Mouse (Mus musculus) gastrocnemius, adult 18-20 months (tissue): ENCODE results near the gene Vmn1r3. TPM values are rescaled to one million over a fixed set of nuclear protein-coding genes. Genes with fewer than 3 reads are reported as not detected.
A peak's percentile ranks its signal among the peaks of the same experiment; 100 is the strongest.
"Not testable (repeated sequence)": the region's sequence is repeated elsewhere in the genome, so short reads cannot be mapped to it uniquely, and the experiment has no call there.

Source experiments
- DNase-seq: peaks from one replicate; pipeline ENCODE4 v3.0.0; 2021; ENCODE audit warnings: low spot score
- long read RNA-seq, 2 experiments: library from polyadenylated mRNA; stranded (forward); transcript quantifications; one replicate each; pipeline ENCODE4 v2.0.0; 2021
- total RNA-seq, 2 experiments: library from RNA; stranded (reverse); gene quantifications; 2 replicates each; pipeline ENCODE4 v1.2.3; 2021

Gene Vmn1r3
- not detected for total RNA-seq
- long read RNA-seq, experiment 1: 0 reads
- long read RNA-seq, experiment 2: 0 reads

DNA sequence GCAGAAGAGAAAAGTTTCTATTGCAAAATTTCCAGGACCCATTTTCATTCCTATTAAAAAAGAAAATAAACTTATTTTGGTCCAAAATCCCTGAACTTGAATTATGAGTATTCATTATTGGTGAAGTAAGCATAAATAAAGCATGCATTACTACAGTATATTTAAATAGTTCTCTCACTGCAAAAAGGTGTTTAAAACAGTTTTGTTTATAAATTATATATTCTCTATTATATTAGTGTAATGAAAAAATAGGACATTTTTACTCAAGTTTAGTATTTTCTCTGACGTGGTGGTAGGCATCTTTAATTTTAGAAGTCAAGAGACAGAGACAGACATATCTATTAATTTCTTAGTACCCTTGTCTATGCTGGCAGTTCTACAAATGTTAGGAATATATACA, at the start of gene Vmn1r3:
Vmn1r3 (minus strand) TSS at position 101 of the 400 bp plus-strand sequence.
- not testable (repeated sequence) for DNase-seq

DNA sequence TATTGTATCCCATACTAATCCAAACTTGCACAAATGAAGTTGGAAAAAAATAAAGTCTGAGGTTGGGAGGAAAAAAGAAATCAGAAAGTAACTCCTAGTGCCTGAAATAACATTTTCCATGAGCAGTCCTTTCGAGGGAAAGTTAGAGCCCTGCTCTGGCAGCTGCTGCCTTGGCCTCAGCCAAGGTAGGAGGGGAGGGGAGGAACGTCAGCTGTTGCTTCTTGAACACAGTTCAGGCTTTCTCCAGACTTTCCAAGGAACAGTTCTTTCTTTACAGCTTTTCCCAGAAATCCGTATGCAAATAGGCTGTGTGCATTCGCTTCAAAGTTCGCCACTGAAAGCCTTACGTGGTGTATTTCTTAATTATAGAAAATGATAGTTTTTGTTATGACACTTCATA, 46.9 kb upstream of the Vmn1r3 start:
- DNase-seq: peak; percentile 75

DNA sequence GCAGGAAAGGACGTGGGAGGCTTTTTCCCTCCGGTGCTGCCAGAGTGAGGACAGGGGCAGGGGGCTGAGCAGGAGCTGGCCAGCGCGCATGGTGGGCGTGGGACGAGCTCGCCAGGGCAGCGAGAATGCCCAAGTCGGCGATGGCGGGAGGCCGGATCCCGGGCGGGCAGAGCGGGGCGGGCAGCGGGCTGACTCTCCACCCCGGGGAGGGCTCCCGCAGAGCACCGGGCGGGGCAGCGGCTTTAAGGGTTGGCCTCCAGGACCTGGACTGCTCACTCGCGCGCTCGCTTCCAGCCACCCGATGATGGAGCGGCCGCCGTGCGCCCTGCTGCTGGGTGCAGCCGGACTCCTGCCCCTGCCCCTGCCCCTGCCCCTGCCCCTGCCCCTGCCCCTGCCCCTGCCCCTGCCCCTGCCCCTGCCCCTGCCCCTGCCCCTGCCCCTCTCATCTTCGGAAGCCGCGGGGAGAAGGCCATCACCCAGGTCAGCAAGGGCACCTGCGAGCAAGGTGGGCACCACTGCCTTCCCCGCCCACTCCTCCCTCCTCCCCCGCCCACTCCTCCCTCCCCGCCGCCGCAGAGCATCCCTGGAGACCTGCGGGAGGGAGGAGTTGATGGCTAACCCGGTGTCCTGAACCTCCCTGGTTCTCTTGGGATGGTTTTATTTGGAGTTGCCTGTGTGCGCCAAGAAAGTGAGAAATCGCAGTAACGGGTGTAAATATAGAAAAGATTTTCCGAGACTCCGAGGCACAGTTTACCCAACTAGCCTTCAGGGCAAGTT, 45.9 kb upstream of the Vmn1r3 start:
- DNase-seq: peak; percentile 53

DNA sequence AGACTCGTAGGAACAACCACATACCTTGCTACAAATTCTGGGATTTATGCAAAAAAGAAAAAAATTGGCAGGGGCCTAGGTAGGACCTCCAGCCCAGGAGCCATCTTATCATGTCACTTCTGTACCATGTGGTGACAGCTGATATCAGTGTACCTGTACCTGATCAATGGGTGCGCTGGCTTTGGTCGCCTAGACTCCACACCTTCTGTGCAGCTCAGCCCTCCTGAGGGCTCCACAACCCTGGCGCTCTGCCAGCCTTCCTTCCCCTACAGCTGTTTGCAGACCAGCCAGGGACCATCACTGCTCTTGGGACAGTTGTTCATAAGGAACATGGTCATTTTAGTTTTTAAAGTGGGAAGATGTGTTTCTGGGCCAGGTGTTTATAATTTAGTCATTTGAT, 44.4 kb upstream of the Vmn1r3 start:
- peak; percentile 36 for DNase-seq

DNA sequence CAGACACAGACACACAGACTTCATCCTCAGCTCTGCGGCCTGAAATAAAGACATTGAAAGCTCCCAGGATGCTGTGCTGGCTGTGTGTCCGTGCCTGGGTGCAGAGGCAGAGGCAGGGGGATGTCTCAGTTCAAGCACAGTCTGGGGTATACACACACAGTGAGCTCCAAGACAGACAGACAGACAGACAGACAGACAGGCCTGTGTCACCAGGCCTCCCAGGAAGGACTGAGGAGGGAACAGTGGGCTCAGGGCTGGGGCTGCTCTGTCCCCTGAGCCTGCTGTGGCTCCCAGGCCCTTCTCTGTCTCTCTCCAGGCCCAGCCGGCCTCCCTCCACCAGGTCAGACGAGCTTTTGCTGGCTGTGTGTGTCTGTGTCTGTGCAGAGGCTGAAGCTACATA, 43.3 kb upstream of the Vmn1r3 start:
- DNase-seq: no peak

DNA sequence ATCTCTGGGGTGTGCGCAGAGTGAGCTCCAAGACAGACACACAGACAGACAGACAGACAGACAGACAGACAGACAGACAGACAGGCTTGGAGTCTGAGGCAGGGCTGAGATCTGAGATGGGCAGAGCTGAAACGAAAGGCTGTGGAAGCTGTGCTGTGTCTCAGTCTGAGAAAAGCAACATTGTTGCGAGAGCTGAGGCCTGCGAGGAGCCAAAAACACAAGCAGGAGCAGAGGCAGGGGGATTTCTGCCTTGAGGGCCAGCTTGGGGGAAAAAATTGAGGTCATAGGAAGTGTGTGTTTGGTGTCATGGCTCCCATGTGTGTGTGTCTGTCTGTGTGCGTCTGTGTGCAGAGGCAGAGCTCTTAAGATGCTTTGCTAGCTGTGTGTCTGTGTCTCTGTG, 42.6 kb upstream of the Vmn1r3 start:
- DNase-seq: no peak

DNA sequence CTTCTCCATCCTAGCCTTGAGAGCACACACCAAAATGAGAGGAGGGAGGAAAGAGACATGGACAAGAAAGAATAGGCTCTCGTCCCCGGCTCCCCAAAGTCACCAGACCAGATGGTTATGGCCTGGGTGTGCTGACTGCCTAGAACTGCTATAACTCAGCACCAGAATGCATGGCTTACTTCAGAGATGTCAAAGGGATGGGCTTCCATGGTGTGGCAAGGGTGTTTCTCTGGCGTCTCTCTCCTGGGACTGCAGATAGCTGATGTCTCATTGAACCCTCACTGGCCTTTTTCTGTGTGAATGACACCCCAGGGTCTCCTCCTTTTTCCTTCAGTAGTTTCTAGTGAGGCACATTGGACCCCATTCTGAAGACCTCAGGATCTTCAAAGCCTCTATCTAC, 41.3 kb upstream of the Vmn1r3 start:
- no peak for DNase-seq

DNA sequence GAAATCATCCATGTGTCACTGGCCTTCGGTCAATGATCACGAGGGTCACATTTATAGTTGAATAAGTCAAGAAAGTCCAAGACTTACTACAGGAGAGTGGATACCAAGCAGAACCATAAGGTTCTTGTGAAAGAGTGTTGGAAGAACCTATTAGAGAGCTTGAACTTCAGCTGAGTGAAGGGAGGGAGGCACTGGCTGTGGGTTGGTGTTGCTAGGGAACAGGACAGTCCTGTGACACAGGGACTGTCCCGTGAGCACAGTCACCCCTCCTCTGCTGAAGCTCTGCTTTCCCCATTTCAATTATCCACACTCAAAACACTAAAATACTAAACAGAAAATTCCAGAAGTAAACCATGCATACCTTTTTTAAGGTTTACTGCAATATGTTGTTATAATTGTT, 40.3 kb upstream of the Vmn1r3 start:
- DNase-seq: not testable (repeated sequence)

DNA sequence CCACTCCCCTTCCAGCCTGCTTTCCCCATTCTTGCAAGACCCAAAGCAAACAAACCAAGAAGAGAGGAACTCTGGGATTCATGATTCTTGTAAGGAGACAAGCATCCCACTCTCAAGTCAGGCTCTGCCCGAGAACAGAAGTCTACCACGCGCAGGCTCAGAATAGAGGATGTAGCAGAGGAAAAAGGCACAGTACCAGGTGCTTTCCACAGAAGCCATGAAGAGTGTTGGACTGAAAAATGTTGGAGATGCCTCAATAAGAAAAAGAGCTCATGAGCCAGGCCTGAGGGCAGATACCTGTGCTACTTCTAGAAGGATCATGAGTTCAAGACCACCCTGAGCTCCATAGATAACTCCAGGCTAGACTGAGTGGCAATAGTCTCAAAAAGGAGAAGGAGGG, 39.7 kb upstream of the Vmn1r3 start:
- DNase-seq: not testable (repeated sequence)

DNA sequence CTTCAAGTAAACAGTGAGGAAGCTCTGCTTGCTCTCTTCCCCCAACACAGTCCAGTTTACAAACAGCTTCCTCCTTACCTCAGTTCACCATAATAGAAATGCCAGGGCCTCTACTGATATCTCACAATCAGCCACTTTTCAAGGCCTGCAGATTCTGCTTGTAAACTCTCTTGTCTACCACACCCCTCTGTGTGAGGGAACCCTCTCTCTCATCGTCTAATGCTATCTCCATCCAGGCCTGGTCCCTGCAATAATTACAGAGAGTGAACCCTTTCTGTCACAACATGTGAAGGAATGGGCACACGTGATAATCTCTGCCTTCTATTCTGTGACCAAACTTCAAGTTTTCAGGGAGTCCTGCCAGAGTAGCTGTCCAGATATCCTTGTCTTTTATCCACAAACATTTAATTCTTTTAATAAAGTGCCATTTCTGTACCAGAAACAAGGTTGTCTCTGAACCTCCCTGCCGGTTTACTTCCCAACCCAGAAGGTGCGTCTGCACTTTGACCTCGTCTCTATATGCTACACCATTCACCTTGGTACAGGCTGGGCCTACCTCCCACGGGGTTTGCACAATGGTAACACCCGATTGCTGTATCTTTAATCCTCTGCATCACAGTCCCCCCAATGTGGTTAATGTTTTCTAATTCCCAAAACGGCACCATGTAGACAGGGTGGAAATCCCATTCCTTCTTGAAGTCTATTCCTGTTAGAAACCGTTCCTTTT, 38.5 kb upstream of the Vmn1r3 start:
- DNase-seq: not testable (repeated sequence)

DNA sequence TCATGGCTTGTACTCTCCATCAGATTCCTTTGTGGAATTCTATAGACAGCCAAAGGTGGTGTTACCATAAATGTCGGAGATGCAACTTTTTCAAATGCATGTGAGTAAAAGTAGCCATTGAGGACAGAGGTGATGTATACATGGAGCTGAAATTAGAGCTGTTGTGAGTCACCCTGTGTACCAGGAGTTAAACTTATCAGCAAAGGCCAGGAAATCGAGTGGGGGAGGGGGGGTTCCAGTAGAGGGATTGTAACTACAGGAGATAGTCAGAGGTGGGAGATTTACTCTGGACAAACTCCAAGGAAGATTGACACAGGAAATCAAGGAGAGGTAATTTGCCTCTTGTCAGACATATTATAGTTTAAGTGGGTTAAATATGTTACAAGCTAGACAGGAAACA, 31.2 kb upstream of the Vmn1r3 start:
- DNase-seq: not testable (repeated sequence)

DNA sequence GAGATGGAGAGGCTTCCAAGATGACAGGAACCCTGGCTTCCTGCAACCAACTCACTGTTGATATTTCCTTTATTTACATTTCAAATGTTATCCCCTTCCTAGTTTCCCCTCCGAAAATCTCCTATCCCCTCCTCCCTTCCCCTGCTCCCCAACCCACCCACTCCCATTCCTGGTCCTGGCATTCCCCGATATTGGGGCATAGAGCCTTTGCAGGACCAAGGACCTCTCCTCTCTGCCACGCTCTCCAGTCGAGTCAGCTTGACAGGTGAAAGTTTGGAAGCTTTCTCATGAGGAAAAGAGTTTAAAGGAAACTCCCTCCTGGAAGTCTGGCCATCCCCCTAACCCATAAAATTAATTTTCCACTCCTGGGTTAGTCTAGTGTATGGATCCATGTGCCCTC, 28.2 kb upstream of the Vmn1r3 start:
- DNase-seq: not testable (repeated sequence)

DNA sequence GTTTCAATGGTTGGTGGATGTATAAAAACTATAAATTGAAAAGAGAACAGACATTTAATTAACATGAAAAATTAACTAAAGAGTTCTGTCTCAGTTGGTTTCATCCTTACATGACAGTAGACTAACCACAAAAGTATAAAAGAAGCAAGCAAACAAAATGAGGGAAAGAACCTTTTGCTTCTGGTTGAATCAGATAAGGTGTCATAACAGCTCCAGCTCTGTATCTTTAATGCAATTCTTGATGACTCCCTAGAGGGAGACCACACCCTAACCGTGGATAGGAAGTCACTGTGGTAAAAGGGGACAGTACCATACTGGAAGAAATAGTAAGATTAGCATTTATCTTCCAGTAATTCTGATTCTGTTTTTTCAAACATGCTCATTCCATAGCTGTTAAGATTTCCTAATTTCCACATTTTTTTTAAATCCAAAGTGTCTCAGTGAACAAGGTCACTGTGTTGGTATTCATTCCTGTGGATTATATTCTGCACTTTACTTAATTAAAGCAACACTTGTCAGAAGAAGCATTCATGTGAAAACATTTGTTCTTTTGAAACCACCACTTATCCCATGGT, 24.6 kb upstream of the Vmn1r3 start:
- not testable (repeated sequence) for DNase-seq

DNA sequence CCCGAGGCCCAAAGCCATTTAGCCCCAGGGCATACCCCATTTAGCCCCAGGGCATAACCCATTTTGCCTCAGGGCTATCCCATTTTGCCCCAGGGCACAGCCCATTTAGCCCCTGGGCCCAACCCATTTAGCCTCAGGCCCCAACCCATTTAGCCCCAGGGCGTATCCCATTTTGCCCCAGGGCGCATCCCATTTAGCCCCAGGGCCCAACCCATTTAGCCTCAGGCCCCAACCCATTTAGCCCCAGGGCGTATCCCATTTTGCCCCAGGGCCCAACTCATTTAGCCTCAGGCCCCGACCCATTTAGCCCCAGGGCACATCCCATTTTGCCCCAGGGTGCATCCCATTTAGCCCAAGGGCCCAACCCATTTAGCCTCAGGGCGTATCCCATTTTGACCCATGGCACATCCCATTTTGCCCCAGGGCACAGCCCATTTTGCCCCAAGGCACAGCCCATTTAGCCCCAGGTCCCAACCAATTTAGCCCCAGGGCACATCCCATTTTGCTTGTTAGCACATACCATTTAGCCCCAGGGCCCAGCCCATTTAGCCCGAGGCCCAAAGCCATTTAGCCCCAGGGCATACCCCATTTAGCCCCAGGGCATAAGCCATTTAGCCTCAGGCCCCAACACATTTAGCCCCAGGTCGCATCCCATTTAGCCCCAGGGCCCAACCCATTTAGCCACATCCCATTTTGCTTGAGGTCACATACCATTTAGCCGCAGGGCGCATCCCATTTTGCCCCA, 8.2 kb downstream of the Vmn1r3 start:
- DNase-seq: peak; percentile 4

DNA sequence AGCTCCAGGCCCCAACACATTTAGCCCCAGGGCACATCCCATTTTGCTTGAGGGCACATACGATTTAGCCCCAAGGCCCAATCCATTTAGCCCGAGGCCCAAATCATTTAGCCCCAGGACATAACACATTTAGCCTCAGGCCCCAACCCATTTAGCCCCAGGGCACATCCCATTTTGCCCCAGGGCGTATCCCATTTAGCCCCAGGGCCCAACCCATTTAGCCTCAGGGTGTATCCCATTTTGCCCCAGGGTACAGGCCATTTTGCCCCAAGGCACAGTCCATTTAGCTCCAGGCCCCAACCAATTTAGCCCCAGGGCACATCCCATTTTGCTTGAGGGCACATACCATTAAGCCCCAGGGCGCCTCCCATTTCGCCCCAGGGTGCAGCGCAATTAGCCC, 9.0 kb downstream of the Vmn1r3 start:
- not testable (repeated sequence) for DNase-seq

DNA sequence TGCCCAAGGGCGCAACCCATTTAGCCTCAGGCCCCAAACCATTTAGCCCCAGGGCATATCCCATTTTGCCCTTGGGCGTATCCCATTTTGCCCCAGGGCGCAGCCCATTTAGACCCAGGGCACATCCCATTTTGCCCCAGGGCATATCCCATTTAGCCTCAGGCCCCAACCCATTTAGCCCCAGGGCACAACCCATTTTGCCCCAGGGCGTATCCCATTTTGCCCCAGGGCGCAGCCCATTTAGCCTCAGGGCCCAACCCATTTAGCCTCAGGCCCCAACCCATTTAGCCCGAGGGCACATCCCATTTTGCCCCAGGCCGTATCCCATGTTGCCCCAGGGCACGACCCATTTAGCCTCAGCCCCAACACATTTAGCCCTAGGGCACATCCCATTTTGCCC, 9.4 kb downstream of the Vmn1r3 start:
- not testable (repeated sequence) for DNase-seq

DNA sequence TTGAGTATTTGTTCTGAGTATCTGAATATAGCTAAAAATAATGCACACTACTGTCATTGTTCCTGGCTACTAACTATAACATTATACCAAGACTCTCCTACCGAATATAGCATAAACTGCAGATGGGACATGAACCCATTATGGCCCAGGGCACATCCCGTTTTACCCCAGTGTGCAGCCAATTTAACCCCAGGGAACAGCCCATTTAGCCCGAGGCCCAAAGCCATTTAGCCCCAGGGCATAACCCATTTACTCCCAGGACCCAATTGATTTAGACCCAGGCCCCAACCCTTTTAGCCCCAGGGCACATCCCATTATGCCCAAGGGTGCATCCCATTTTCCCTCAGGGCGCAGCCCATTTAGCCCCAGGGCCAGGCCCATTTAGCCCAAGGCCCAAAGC, 10.6 kb downstream of the Vmn1r3 start:
- not testable (repeated sequence) for DNase-seq

DNA sequence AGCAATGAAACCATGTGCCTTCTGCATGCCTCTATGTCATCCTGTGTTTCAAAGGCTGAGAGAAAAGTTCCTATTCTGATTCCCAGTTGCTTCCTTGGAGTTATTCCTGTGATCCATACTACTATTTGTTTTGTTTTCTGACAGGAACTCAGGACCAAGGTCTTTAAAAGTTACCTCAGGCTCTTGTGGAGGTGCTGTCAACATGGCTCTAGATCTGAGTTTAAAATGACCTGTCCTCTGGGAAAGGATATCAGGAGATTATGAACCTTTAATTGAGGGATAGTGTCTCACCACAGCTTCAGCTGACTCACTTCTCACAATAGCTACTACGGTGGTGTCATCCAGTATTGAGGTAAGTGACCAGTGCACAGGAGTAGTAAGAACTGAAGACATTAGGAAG, 18.1 kb downstream of the Vmn1r3 start, which contains the start of gene Vmn1r2:
Vmn1r2 (plus strand) TSS at position 301 of the 400 bp plus-strand sequence.
- DNase-seq: not testable (repeated sequence)

DNA sequence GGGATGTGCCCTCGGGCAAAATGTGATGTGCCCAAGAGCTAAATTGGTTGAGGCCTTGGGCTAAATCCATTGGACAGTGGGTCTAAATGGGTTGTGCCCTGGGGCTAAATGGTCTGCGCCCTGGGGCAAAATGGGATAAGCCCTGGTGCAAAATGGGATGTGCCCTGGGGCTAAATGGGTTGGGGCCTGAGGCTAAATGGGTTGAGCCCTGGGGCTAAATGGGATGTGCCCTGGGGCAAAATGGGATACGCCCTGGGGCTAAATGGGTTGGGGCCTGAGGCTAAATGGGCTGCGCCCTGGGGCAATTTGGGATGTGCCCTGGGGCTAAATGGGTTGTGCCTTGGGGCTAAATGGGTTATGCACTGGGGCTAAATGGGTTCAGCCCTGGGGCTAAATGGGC, 20.1 kb downstream of the Vmn1r3 start:
- DNase-seq: no peak

DNA sequence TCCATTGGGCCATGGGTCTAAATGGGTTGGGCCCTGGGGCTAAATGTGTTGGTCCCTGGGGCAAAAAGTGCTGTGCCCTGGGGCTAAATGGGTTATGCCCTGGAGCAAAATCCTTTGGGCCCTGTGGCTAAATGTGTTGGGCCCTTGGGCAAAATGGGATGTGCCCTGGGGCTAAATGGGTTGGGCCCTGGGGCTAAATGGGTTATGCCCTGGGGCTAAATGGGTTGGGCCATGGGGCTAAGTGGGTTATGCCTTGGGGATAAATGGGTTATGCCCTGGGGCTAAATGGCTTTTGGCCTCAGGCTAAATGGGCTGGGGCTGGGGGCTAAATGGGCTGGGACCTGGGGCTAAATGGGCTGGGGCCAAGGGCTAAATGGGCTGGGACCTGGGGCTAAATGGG, 20.7 kb downstream of the Vmn1r3 start:
- DNase-seq: not testable (repeated sequence)

DNA sequence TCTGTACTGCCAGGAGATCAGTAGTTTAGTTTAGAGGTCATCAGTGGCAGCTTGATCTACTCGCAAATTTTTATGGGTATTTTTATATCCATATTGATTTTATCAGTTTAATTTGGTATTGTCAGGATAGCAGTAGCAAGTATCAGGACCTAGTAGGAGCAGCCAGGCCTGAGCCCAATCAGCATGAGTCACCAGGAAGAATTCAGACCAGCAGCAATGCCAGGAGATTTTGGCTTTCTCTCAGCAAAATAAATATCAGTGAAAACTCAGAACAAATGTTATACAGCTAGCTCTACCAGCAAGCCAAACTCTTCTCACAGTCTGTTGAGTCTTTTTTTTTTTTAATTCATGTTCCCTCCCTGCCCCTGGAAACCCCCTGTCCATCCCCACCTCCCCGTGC, 31.8 kb downstream of the Vmn1r3 start:
- DNase-seq: not testable (repeated sequence)

DNA sequence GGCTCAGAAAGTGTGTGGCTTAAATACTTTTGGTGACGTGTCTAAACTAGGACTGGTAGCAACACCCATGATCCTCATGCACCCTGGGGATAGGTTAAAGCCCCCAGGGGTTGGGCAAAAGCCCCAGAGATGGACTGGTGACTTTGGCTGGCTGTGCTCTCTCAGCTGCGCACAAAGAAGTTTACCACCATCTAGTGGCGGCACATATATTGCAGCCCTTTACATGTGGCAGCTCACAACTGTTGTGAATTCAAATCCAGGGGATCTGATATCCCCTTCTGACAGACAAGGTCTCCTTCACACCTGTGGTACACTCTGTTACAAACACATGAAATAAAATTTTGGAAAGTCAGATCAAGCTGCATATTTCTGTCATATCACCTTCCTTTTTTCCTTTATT, 37.2 kb downstream of the Vmn1r3 start:
- DNase-seq: not testable (repeated sequence)
